Mouse (Mus musculus) MEL (cell line): ENCODE measurements around the gene Slco4a1. TPM values are rescaled to one million over a fixed set of nuclear protein-coding genes. Genes with fewer than 3 reads are reported as not detected.

ENCODE experiments used
- DNase-seq: peaks from one replicate; pipeline ENCODE4 v3.0.0; 2011; ENCODE audit warnings: low read depth, low spot score
- H3K27ac ChIP-seq: 2 replicates; pipeline ENCODE4 v1.5.1; 2012; ENCODE audit warnings: low read depth, mild to moderate bottlenecking, control low read depth, low read length, moderate library complexity; ENCODE audit not compliant: control insufficient read depth
- H3K27me3 ChIP-seq, 2 experiments: fragments of 150-350 bp in 1 of 2; sonication (generic) in 1 of 2; 2 replicates each; pipeline ENCODE4 v1.6.1; 2012; ENCODE audit warnings: low read length in 2 of 2, mild to moderate bottlenecking in 2 of 2, improper control_type of control experiment in 1 of 2, moderate library complexity in 1 of 2; ENCODE audit not compliant: insufficient read depth in 2 of 2, control insufficient read depth in 1 of 2
- H3K36me3 ChIP-seq, 2 experiments: 2 replicates each; pipeline ENCODE4 v1.6.1; 2012 to 2014; ENCODE audit warnings: low read length in 2 of 2, improper control_type of control experiment in 1 of 2, inconsistent platforms in 1 of 2, mild to moderate bottlenecking in 1 of 2; ENCODE audit not compliant: insufficient read depth in 2 of 2, control insufficient read depth in 1 of 2
- H3K4me1 ChIP-seq, 2 experiments: fragments of 150-350 bp in 1 of 2; sonication (generic) in 1 of 2; 2 replicates each; pipeline ENCODE4 v1.6.1; 2012; ENCODE audit warnings: low read length in 2 of 2, improper control_type of control experiment in 1 of 2, mild to moderate bottlenecking in 1 of 2; ENCODE audit not compliant: insufficient read depth in 2 of 2, control insufficient read depth in 1 of 2
- H3K4me3 ChIP-seq, 2 experiments: fragments of 150-350 bp in 1 of 2; sonication (generic) in 1 of 2; 2 replicates each; pipeline ENCODE4 v1.5.1; 2012; ENCODE audit warnings: low read depth in 2 of 2, low read length in 2 of 2, mild to moderate bottlenecking in 2 of 2, moderate library complexity in 2 of 2, control low read depth in 1 of 2, improper control_type of control experiment in 1 of 2; ENCODE audit not compliant: control insufficient read depth in 1 of 2, insufficient read depth in 1 of 2
- H3K79me2 ChIP-seq: 2 replicates; pipeline ENCODE4 v1.6.1; 2012; ENCODE audit warnings: mild to moderate bottlenecking, low read length, moderate library complexity; ENCODE audit not compliant: control insufficient read depth, poor library complexity, insufficient read depth
- H3K9ac ChIP-seq: 2 replicates; pipeline ENCODE4 v1.6.1; 2012; ENCODE audit warnings: low read depth, mild to moderate bottlenecking, control low read depth, low read length, moderate library complexity; ENCODE audit not compliant: control insufficient read depth, poor library complexity, severe bottlenecking
- H3K9me3 ChIP-seq: fragments of 150-350 bp; sonication (generic); replicated peaks from 2 replicates; pipeline ENCODE4 v1.6.1; 2012; ENCODE audit warnings: mild to moderate bottlenecking, low read length, improper control_type of control experiment, moderate library complexity; ENCODE audit not compliant: insufficient read depth
- BHLHE40 ChIP-seq: IDR thresholded peaks from 2 replicates; pipeline ENCODE4 v1.6.1; 2012; ENCODE audit warnings: low read depth, mild to moderate bottlenecking, inconsistent platforms, low read length, improper control_type of control experiment, borderline replicate concordance
- GATA1 ChIP-seq: IDR thresholded peaks from 2 replicates; pipeline ENCODE4 v1.6.1; 2011; ENCODE audit warnings: low read depth, low read length, improper control_type of control experiment
- MAFK ChIP-seq: IDR thresholded peaks from 2 replicates; pipeline ENCODE4 v1.6.1; 2011; ENCODE audit warnings: low read depth, mild to moderate bottlenecking, low read length, improper control_type of control experiment, borderline replicate concordance
- MAX ChIP-seq: IDR thresholded peaks from 2 replicates; pipeline ENCODE4 v1.6.1; 2011; ENCODE audit warnings: low read length, improper control_type of control experiment
- MEF2A ChIP-seq: IDR thresholded peaks from 2 replicates; pipeline ENCODE4 v1.6.1; 2014; ENCODE audit warnings: low read depth, mild to moderate bottlenecking, inconsistent platforms, low read length, improper control_type of control experiment; ENCODE audit not compliant: poor library complexity, insufficient replicate concordance, severe bottlenecking; ENCODE audit errors: extremely low read depth
- MXI1 ChIP-seq: IDR thresholded peaks from 2 replicates; pipeline ENCODE4 v1.6.1; 2011; ENCODE audit warnings: mild to moderate bottlenecking, low read depth, low read length, improper control_type of control experiment
- MYB ChIP-seq: IDR thresholded peaks from 2 replicates; pipeline ENCODE4 v1.6.1; 2011; ENCODE audit warnings: mild to moderate bottlenecking, low read depth, low read length, improper control_type of control experiment
- MYC ChIP-seq: IDR thresholded peaks from 2 replicates; pipeline ENCODE4 v1.6.1; 2011; ENCODE audit warnings: low read depth, mild to moderate bottlenecking, low read length, improper control_type of control experiment, moderate library complexity
- POLR2A ChIP-seq, 2 experiments: IDR thresholded peaks; 2 replicates each; pipeline ENCODE4 v1.6.1; 2011 to 2012; ENCODE audit warnings: low read length in 2 of 2, mild to moderate bottlenecking in 2 of 2, control low read depth in 1 of 2, improper control_type of control experiment in 1 of 2, low read depth in 1 of 2, moderate library complexity in 1 of 2; ENCODE audit not compliant: control insufficient read depth in 1 of 2, insufficient read depth in 1 of 2, poor library complexity in 1 of 2
- POLR2AphosphoS5 ChIP-seq: IDR thresholded peaks from 2 replicates; pipeline ENCODE4 v1.6.1; 2012; ENCODE audit warnings: low read depth, borderline replicate concordance, mild to moderate bottlenecking, inconsistent platforms, low read length, moderate library complexity, mixed read lengths
- USF1 ChIP-seq: IDR thresholded peaks from 2 replicates; pipeline ENCODE4 v1.6.1; 2014; ENCODE audit warnings: low read depth, mild to moderate bottlenecking, inconsistent platforms, low read length, improper control_type of control experiment, moderate library complexity
- USF2 ChIP-seq, 2 experiments: IDR thresholded peaks; 2 replicates each; pipeline ENCODE4 v1.6.1; 2011 to 2012; ENCODE audit warnings: improper control_type of control experiment in 2 of 2, low read length in 2 of 2, borderline replicate concordance in 1 of 2, inconsistent platforms in 1 of 2, low read depth in 1 of 2, mild to moderate bottlenecking in 1 of 2; ENCODE audit not compliant: insufficient read depth in 1 of 2
- ZC3H11A ChIP-seq: IDR thresholded peaks from 2 replicates; pipeline ENCODE4 v1.6.1; 2012; ENCODE audit warnings: low read depth, mild to moderate bottlenecking, inconsistent platforms, low read length, improper control_type of control experiment
- ZKSCAN1 ChIP-seq: IDR thresholded peaks from 2 replicates; pipeline ENCODE4 v1.6.1; 2012; ENCODE audit warnings: low read depth, mild to moderate bottlenecking, inconsistent platforms, low read length, improper control_type of control experiment, moderate library complexity
- polyA plus RNA-seq, 2 experiments: library from polyadenylated mRNA; stranded (reverse) in 1 of 2; unstranded in 1 of 2; fragments of >175 nt in 1 of 2; fragments of >200 nt in 1 of 2; gene quantifications; 2 replicates each; pipeline versions ENCODE4 v1.2.1 to v1.2.4; 2012; ENCODE audit warnings: low replicate concordance in 2 of 2, low read depth in 1 of 2; ENCODE audit not compliant: insufficient read length in 2 of 2, insufficient read depth in 1 of 2, missing spikeins in 1 of 2
- total RNA-seq: library from RNA; depleted of rRNA; stranded (reverse); fragments of 300-350 nt; gene quantifications from 2 replicates; pipeline ENCODE4 v1.2.3, GENCODE M21; 2012

Slco4a1 gene
- total and polyA plus RNA-seq, 3 experiments, result not detected

- Histone ChIP-seq H3K27ac (no peak overlapping the region), H3K4me3 (no peak overlapping the region), H3K79me2 (no peaks in the 10 kb centered on the region), H3K9me3 (no peaks in the 10 kb centered on the region), H3K27me3 (peaks cover 0 to 1% of the 10 kb centered on the region in 2 experiments; a peak in 1 of 4 replicates), H3K36me3 (no peaks in the 10 kb centered on the region), H3K9ac (no peak overlapping the region), H3K4me1 (no peaks in the 10 kb centered on the region)
- no peak for DNase-seq
- TF ChIP-seq MAX (no peak), MYC (no peak), POLR2AphosphoS5 (no peak), MEF2A (no peak), BHLHE40 (no peak), POLR2A (IDR thresholded peaks at IDR 0.05; ENCODE audit: control insufficient read depth in 1 of 2, insufficient read depth in 1 of 2, low read depth in 1 of 2, low read length in 2 of 2, poor library complexity in 1 of 2) (no peak)
These were observed 44.7 kb downstream of the Slco4a1 start for GRCm38 (mm10) chr2:180500726-180501125.

- no peak for DNase-seq
- no peak overlapping the region for H3K9ac ChIP-seq
- no peak for TF ChIP-seq MEF2A
- TF ChIP-seq MYB, result no peak
- no peak for TF ChIP-seq USF1
- TF ChIP-seq GATA1, result no peak
- no peak for TF ChIP-seq USF2 (IDR thresholded peaks at IDR 0.05; ENCODE audit: borderline replicate concordance in 1 of 2, insufficient read depth in 1 of 2, low read depth in 1 of 2, low read length in 2 of 2)
- no peak for TF ChIP-seq MXI1
- no peak for TF ChIP-seq MAFK
- TF ChIP-seq, all 39 proteins: peak for 0
- no peaks in the 10 kb centered on the region for H3K9me3 ChIP-seq
- H3K79me2 ChIP-seq, result no peaks in the 10 kb centered on the region
- H3K4me3 ChIP-seq, result no peak overlapping the region
- H3K4me1 ChIP-seq, result no peaks in the 10 kb centered on the region
- no peaks in the 10 kb centered on the region for H3K27me3 ChIP-seq
- no peak overlapping the region for H3K27ac ChIP-seq
- no peaks in the 10 kb centered on the region for H3K36me3 ChIP-seq
These were observed 45.3 kb downstream of the Slco4a1 start for GRCm38 (mm10) chr2:180501217-180501967.

DNA sequence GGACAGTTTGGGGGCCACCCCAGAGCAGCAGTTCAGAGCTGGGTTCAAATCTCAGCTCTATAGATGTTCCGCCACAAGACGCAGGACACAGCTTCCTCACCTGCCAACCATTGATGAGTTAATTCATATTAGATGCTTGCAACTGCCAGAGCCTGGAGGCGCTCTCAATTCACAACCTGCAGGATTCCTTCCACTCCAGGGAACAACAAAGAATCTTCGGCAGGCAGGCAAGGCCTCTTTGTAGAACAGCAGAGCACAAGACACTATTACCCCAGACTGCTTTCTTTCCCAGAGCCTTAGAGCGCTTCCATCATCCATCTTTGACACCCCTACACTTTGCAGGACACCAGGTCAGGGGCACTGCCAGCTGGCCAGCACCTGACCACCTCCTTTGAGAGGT, 50.2 kb downstream of the Slco4a1 start:
- Histone ChIP-seq H3K4me1 (no peaks in the 10 kb centered on the region), H3K9ac (no peak overlapping the region), H3K27ac (no peak overlapping the region), H3K36me3 (no peaks in the 10 kb centered on the region)
- no peak for TF ChIP-seq MYB
- no peak for TF ChIP-seq ZKSCAN1
- TF ChIP-seq ZC3H11A, result no peak
- no peak for TF ChIP-seq MAFK
- TF ChIP-seq, all 39 proteins: peak for 0
- peaks cover 3 to 4% of the 10 kb centered on the region in 2 experiments; a peak in 2 of 4 replicates for H3K27me3 ChIP-seq
- H3K9me3 ChIP-seq, result no peaks in the 10 kb centered on the region
- DNase-seq, result no peak
- H3K79me2 ChIP-seq, result no peaks in the 10 kb centered on the region
- H3K4me3 ChIP-seq, result no peak overlapping the region
